Mouse (Mus musculus) neural tube, embryonic 15.5 days (tissue): Measurements from ENCODE around the gene Cib1. TPM values are rescaled to one million over a fixed set of nuclear protein-coding genes. Genes with fewer than 3 reads are reported as not detected.

Experiments used
- ATAC-seq: fragments of 200-750 bp; cut with Nextera tagmentation; 2 replicates; pipeline ENCODE4 v1.8.0; 2017; ENCODE audit warnings: mild to moderate bottlenecking, moderate TSS enrichment, moderate library complexity; ENCODE audit not compliant: low FRiP score
- H3K27ac ChIP-seq: fragments of 300-500 bp; sonication (generic); replicated peaks from 2 replicates; pipeline ENCODE4 v1.5.1; 2015; ENCODE audit warnings: mild to moderate bottlenecking, inconsistent platforms
- H3K27me3 ChIP-seq: fragments of 300-500 bp; sonication (generic); replicated peaks from 2 replicates; pipeline ENCODE4 v1.6.1; 2015; ENCODE audit warnings: inconsistent platforms
- H3K36me3 ChIP-seq: fragments of 300-500 bp; sonication (generic); 2 replicates; pipeline ENCODE4 v1.6.1; 2015; ENCODE audit warnings: inconsistent platforms
- H3K4me1 ChIP-seq: fragments of 300-500 bp; sonication (generic); 2 replicates; pipeline ENCODE4 v1.6.1; 2015; ENCODE audit warnings: inconsistent platforms
- H3K4me2 ChIP-seq: fragments of 300-500 bp; sonication (generic); 2 replicates; pipeline ENCODE4 v1.6.1; 2015; ENCODE audit warnings: inconsistent platforms, mild to moderate bottlenecking, moderate library complexity
- H3K4me3 ChIP-seq: fragments of 300-500 bp; sonication (generic); replicated peaks from 2 replicates; pipeline ENCODE4 v1.5.1; 2015; ENCODE audit warnings: mild to moderate bottlenecking, inconsistent platforms
- H3K9ac ChIP-seq: fragments of 300-500 bp; sonication (generic); replicated peaks from 2 replicates; pipeline ENCODE4 v1.6.1; 2015; ENCODE audit warnings: mild to moderate bottlenecking, inconsistent platforms
- H3K9me3 ChIP-seq: fragments of 300-500 bp; sonication (generic); replicated peaks from 2 replicates; pipeline ENCODE4 v1.6.1; 2016; ENCODE audit warnings: inconsistent platforms
- WGBS: fragments of 180-500 bp; shearing (Covaris S2); methylation state at CpG from one replicate; pipeline ENCODE4 v1.1.7; 2015; ENCODE audit warnings: mixed read lengths; 5-methylcytosine and 5-hydroxymethylcytosine counted together
- polyA plus RNA-seq: library from polyadenylated mRNA; unstranded; fragments of >200 nt; fragmentation: Nextera tagmentation; extraction: Ambion mirVana; gene quantifications from 2 replicates; pipeline ENCODE4 v1.2.1, GENCODE M21; 2015

The Cib1 gene
- polyA plus RNA-seq, 1 experiment from 2014 or later, result 32.2 TPM

- H3K9ac ChIP-seq, result no peak overlapping the region
- H3K27me3 ChIP-seq, result no peaks in the 10 kb centered on the region
- peaks cover 75% of the 10 kb centered on the region for H3K4me1 ChIP-seq
- H3K9me3 ChIP-seq, result no peaks in the 10 kb centered on the region
- no peak overlapping the region for H3K4me3 ChIP-seq
- ATAC-seq, result no peak
- no peak overlapping the region for H3K4me2 ChIP-seq
- WGBS, result 46% methylated on average over 5 of the region's 5 CpGs
- H3K36me3 ChIP-seq, result no peaks in the 10 kb centered on the region
- peak overlapping the region; percentile 82 for H3K27ac ChIP-seq
Observed at GRCm38 (mm10) chr7:80191455-80191854, 41.2 kb downstream of the Cib1 start.

GRCm38 (mm10) chr7:80189147-80189933 is 43.3 kb downstream of the Cib1 start:
- H3K9me3 ChIP-seq, result no peaks in the 10 kb centered on the region
- peaks cover 79% of the 10 kb centered on the region for H3K4me1 ChIP-seq
- peak overlapping the region; percentile 17; the same call in 1 of the 2 replicates for H3K4me2 ChIP-seq
- peak overlapping the region; percentile 63 for H3K27ac ChIP-seq
- H3K9ac ChIP-seq, result no peak overlapping the region
- H3K36me3 ChIP-seq, result no peaks in the 10 kb centered on the region
- no peak for ATAC-seq
- H3K27me3 ChIP-seq, result no peaks in the 10 kb centered on the region
- WGBS, result 32% methylated on average over 11 of the region's 11 CpGs
- no peak overlapping the region for H3K4me3 ChIP-seq

- no peak for ATAC-seq
- 58% methylated on average over 2 of the region's 2 CpGs for WGBS
- Histone ChIP-seq H3K4me2 (peak overlapping the region; percentile 17; the same call in 1 of the 2 replicates), H3K4me3 (no peak overlapping the region), H3K27ac (peak overlapping the region; percentile 63), H3K9me3 (no peaks in the 10 kb centered on the region), H3K4me1 (peaks cover 72% of the 10 kb centered on the region), H3K36me3 (no peaks in the 10 kb centered on the region), H3K27me3 (no peaks in the 10 kb centered on the region), H3K9ac (no peak overlapping the region)
Observed at GRCm38 (mm10) chr7:80188579-80189125, 44.0 kb downstream of the Cib1 start.

DNA sequence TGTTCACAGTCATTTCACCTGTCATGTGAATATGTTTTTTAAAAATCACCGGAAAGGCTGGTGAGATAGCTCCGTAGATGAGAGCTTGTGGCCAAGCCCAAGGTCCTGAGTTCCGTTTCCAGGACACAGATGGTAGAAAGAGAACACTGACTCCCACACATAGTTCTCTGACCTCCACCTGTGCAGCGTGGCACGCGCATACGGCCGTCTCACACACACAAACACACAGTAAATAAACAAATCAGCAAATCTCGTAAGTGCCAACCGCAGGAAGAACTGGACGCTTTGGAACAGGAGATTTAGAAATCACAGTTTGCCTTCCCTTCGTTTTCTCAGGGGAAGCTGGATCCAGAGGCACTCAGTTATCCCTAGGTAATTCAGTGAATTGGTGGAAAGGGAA is 45.1 kb downstream of the Cib1 start:
- no peak for ATAC-seq
- no peaks in the 10 kb centered on the region for H3K36me3 ChIP-seq
- peaks cover 64% of the 10 kb centered on the region for H3K4me1 ChIP-seq
- H3K4me2 ChIP-seq, result peak overlapping the region; percentile 74
- H3K27me3 ChIP-seq, result no peaks in the 10 kb centered on the region
- 46% methylated on average over 12 of the region's 12 CpGs for WGBS
- peak overlapping the region; percentile 83 for H3K27ac ChIP-seq
- peak overlapping the region; percentile 52 for H3K9ac ChIP-seq
- H3K4me3 ChIP-seq, result peak overlapping the region; percentile 53
- H3K9me3 ChIP-seq, result no peaks in the 10 kb centered on the region

DNA sequence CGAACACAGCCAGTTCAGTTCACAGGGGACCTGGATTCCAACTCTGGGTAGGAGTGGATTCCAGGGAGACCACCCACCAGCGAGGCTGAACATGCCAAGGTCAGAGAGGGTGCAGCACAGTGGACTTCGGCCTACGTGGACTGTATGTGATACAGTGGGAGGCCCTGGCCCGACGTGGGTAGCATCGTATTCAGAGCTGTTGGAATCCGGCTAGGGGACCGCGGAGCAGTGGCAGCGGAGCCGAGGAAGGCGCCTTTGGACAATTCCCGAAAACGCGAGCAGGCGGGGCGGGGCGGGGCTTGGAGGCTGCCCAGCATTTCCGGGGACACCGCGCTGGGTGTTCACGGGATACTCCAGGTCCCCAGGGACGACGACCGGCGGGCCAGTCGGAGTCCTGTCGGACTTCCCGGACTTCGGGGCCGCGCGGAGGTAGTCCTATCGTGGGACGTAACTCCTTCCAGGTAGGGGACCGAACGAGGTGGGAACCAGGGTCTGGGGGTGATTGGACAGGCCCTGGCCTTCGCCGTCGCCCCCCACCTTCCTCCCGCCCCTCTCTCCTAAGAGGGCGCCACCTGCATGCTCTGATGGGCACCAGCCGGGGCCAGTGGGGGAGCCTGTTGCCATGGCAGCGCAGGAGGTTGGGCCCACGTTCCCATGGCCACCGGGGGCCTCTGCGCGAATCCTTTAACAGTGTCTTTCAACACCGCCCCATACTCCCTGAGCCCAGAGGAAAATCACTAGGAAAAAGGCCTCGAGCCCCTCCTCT is 45.9 kb downstream of the Cib1 start, which contains the start of gene Sema4b:
Sema4b (plus strand) TSS at position 311 of the 766 bp plus-strand sequence.
- Histone ChIP-seq H3K4me1 (peaks cover 56% of the 10 kb centered on the region), H3K4me3 (peak within 1 kb of the TSS; percentile 53), H3K4me2 (peak within 1 kb of the TSS; percentile 74), H3K9ac (peak within 1 kb of the TSS; percentile 52), H3K9me3 (no peaks in the 10 kb centered on the region), H3K27me3 (no peaks in the 10 kb centered on the region), H3K27ac (peak within 1 kb of the TSS; percentile 83), H3K36me3 (no peaks in the 10 kb centered on the region)
- WGBS, result under 1% methylated on average over 51 of the region's 51 CpGs
- ATAC-seq, result peak; percentile 91

GRCm38 (mm10) chr7:80186021-80186420 is 46.6 kb downstream of the Cib1 start:
- H3K9ac ChIP-seq, result no peak overlapping the region; the same call in 1 of the 2 replicates
- H3K9me3 ChIP-seq, result no peaks in the 10 kb centered on the region
- peak overlapping the region; percentile 74 for H3K4me2 ChIP-seq
- 17% methylated on average over 8 of the region's 8 CpGs for WGBS
- peaks cover 49% of the 10 kb centered on the region for H3K4me1 ChIP-seq
- H3K27me3 ChIP-seq, result no peaks in the 10 kb centered on the region
- no peaks in the 10 kb centered on the region for H3K36me3 ChIP-seq
- no peak for ATAC-seq
- peak overlapping the region; percentile 83 for H3K27ac ChIP-seq
- peak overlapping the region; percentile 53 for H3K4me3 ChIP-seq

DNA sequence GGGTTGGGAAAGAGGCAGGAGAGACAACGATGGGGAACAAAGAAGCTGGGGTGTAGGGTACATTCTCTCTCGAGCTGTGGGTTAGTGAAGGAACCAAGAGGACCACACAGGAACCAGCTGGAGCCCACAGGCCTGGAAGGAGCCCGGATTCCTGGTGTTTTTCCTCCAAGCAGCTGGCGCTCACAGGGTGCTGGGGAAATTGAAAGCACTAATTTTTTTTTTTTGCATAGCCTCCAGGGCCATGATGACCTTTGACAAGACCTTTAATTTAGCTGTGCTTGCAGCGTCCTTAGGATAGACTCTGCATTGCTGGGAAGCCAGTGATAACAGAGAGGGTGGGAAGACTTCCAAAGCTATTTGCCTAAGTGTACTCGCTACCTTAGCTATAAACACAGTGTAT is 47.6 kb downstream of the Cib1 start:
- H3K9ac ChIP-seq, result no peak overlapping the region
- H3K9me3 ChIP-seq, result no peaks in the 10 kb centered on the region
- ATAC-seq, result no peak
- H3K27me3 ChIP-seq, result no peaks in the 10 kb centered on the region
- H3K4me2 ChIP-seq, result no peak overlapping the region
- H3K4me3 ChIP-seq, result no peak overlapping the region
- 46% methylated on average over 6 of the region's 6 CpGs for WGBS
- peaks cover 42% of the 10 kb centered on the region for H3K4me1 ChIP-seq
- no peaks in the 10 kb centered on the region for H3K36me3 ChIP-seq
- no peak overlapping the region for H3K27ac ChIP-seq

- ATAC-seq, result no peak
- WGBS, result 37% methylated on average over 4 of the region's 4 CpGs
- H3K27ac ChIP-seq, result no peak overlapping the region
Observed at GRCm38 (mm10) chr7:80184551-80184950, 48.1 kb downstream of the Cib1 start.

DNA sequence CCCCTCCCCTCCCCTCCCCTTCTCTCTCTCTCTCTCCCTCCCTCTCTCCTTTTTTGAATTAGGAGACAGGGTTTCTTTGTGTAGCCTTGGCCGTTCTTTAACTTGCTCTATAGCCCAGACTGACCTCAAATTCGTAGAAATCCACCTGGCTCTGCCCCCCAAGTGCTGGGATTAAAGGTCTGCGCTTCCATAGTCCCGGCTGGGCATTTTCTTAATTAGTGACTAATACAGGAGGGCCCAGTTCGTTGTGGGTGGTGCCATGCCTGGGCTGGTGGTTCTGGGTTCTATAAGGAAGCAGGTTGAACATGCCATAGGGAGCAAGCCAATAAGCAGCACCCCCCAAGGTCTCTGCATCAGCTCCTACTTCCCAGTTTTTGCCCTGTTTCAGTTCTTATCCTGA is 48.6 kb downstream of the Cib1 start:
- H3K4me1 ChIP-seq, result peaks cover 35% of the 10 kb centered on the region
- no peaks in the 10 kb centered on the region for H3K9me3 ChIP-seq

More at GRCm38 (mm10) chr7:80184551-80184950, 48.1 kb downstream of the Cib1 start:
- no peaks in the 10 kb centered on the region for H3K36me3 ChIP-seq
- H3K4me2 ChIP-seq, result no peak overlapping the region
- H3K27me3 ChIP-seq, result no peaks in the 10 kb centered on the region
- H3K4me1 ChIP-seq, result peaks cover 40% of the 10 kb centered on the region
- H3K4me3 ChIP-seq, result no peak overlapping the region
- no peak overlapping the region for H3K9ac ChIP-seq
- no peaks in the 10 kb centered on the region for H3K9me3 ChIP-seq

GRCm38 (mm10) chr7:80183466-80183865 is 49.1 kb downstream of the Cib1 start:
- H3K9me3 ChIP-seq, result no peaks in the 10 kb centered on the region
- WGBS, result 100% methylated on average over 1 of the region's 1 CpGs
- no peak overlapping the region for H3K4me3 ChIP-seq
- no peak for ATAC-seq
- H3K4me2 ChIP-seq, result no peak overlapping the region
- no peak overlapping the region for H3K27ac ChIP-seq
- no peak overlapping the region for H3K9ac ChIP-seq
- H3K27me3 ChIP-seq, result no peaks in the 10 kb centered on the region
- H3K36me3 ChIP-seq, result no peaks in the 10 kb centered on the region
- H3K4me1 ChIP-seq, result peaks cover 30% of the 10 kb centered on the region

More for the DNA sequence above, 48.6 kb downstream of the Cib1 start:
- Histone ChIP-seq H3K9ac (no peak overlapping the region), H3K4me2 (no peak overlapping the region), H3K27ac (no peak overlapping the region), H3K36me3 (no peaks in the 10 kb centered on the region), H3K27me3 (no peaks in the 10 kb centered on the region), H3K4me3 (no peak overlapping the region)
- WGBS, result 50% methylated on average over 4 of the region's 5 CpGs
- no peak for ATAC-seq

- Histone ChIP-seq H3K4me1 (peaks cover 17% of the 10 kb centered on the region), H3K9ac (no peak overlapping the region), H3K9me3 (no peaks in the 10 kb centered on the region), H3K27ac (no peak overlapping the region), H3K4me3 (no peak overlapping the region), H3K27me3 (no peaks in the 10 kb centered on the region), H3K4me2 (no peak overlapping the region), H3K36me3 (no peaks in the 10 kb centered on the region)
- ATAC-seq, result no peak
Observed at GRCm38 (mm10) chr7:80182139-80182538, 50.5 kb downstream of the Cib1 start.
